8 mouse cellular contexts compared by ENCODE assay signal in the genomic region with DNA sequence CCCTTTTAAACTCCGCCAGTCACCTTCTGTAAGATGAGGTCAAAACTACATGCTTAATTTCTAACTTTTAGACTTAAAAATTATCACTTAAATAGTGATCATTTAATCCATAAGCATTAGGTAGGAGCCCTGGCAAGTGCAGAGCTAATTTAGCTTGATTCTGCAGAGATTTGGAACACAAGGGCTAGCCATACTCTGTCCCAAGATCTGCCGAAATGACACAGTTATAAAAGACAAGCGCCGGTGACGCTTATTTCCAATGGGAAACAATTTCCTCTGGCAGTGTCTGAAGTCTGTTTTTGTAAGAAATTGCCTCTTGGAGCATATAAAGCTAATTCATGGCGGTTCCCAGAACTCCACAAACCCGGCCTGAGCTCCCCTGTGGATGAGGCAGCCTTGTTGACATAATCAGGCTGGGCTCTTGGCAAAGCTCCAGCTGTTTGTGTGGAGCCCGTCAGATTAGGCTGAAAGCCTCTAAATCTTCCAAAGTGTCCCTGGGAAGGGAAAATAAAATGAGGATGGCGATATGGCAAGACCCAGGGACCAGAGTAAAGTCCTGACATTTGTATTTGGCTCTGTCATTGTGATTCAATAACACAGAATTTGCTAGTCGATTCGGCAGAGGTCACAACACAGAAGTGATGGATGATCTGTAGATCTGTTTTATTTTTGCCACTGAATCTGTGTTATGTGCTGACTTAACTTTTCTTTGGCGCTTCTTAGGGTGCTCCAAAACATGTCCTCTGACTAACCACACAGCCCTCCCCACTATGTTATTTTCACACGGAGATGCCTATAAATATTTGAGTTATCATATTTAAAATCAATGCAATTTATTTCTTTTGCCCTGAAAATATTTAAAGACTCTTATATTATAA.
DNase-seq lines count a peak whose midpoint lies in the region; ATAC-seq and TF ChIP-seq lines count a peak whose summit lies in the region.
"Had no signal": no experiment of that assay in that cellular context is flagged by ENCODE, and none has a peak within 500 bp of the region (broad histone marks: within the 10 kb centered on the region; RNA-seq: fewer than 3 reads in every experiment).

No protein-coding gene starts in this region.

- TF ChIP-seq CTCF in brain, embryonic 14.5 days (IDR thresholded peaks at IDR 0.05; ENCODE audit: borderline replicate concordance, extremely low read depth, insufficient read depth, insufficient read length), result no peak

- no peak for TF ChIP-seq POLR2A in brain, embryonic 14.5 days (IDR thresholded peaks at IDR 0.05; ENCODE audit: borderline replicate concordance, extremely low read depth, insufficient read depth, insufficient read length, poor library complexity, severe bottlenecking)

- H3K27ac ChIP-seq in embryonic facial prominence, embryonic 10.5 days (replicated peaks), result no peak overlapping the region
- no peak overlapping the region for H3K27ac ChIP-seq in kidney, embryonic 14.5 days (ENCODE audit: low read depth, low read length)
- H3K27ac ChIP-seq in limb, embryonic 11.5 days (replicated peaks; ENCODE audit: low read depth, low read length), result no peak overlapping the region
- peak overlapping the region; percentile 67 for H3K27ac ChIP-seq in neural tube, embryonic 13.5 days (replicated peaks)
- H3K27ac ChIP-seq: macrophage had no signal

- 50% methylated on average over 13 of the region's 13 CpGs for WGBS in embryonic facial prominence, embryonic 10.5 days
- 25% methylated on average over 13 of the region's 13 CpGs for WGBS in kidney, embryonic 14.5 days
- 33% methylated on average over 13 of the region's 13 CpGs for WGBS in limb, embryonic 11.5 days
- WGBS in neural tube, embryonic 13.5 days, result 22% methylated on average over 13 of the region's 13 CpGs

- peak; percentile 95 for DNase-seq in brain, embryonic 14.5 days (ENCODE audit: low read depth)
- DNase-seq in embryonic facial prominence, embryonic 10.5 days (ENCODE audit: low spot score), result peak; percentile 17
- peak; percentile 71 to 79 for DNase-seq in heart, adult 9 months (ENCODE audit: low spot score in 2 of 2)
- peak; percentile 57 for DNase-seq in limb, embryonic 11.5 days (ENCODE audit: low spot score)
- DNase-seq in urinary bladder, postnatal 4 days (ENCODE audit: low spot score in 2 of 2), result peak; percentile 29 to 70

- H3K9ac ChIP-seq in kidney, embryonic 14.5 days (ENCODE audit: low read depth, low read length), result no peak overlapping the region
- no peak overlapping the region for H3K9ac ChIP-seq in limb, embryonic 11.5 days (ENCODE audit: low read length)
- no peak overlapping the region for H3K9ac ChIP-seq in neural tube, embryonic 13.5 days

- H3K4me3 ChIP-seq in embryonic facial prominence, embryonic 10.5 days, result no peak overlapping the region
- no peak overlapping the region for H3K4me3 ChIP-seq in kidney, embryonic 14.5 days (ENCODE audit: low read length)
- H3K4me3 ChIP-seq in limb, embryonic 11.5 days (ENCODE audit: low read depth, low read length), result no peak overlapping the region
- 0 out of 2 replicates have a peak overlapping the region, but pooled peaks have one; percentile 0 for H3K4me3 ChIP-seq in neural tube, embryonic 13.5 days

- no peaks in the 10 kb centered on the region for H3K36me3 ChIP-seq in embryonic facial prominence, embryonic 10.5 days (replicated peaks)
- no peaks in the 10 kb centered on the region for H3K36me3 ChIP-seq in kidney, embryonic 14.5 days (ENCODE audit: control insufficient read depth, insufficient read depth, low read length)
- no peaks in the 10 kb centered on the region for H3K36me3 ChIP-seq in limb, embryonic 11.5 days (ENCODE audit: control insufficient read depth, insufficient read depth, low read length)
- H3K36me3 ChIP-seq in neural tube, embryonic 13.5 days, result no peaks in the 10 kb centered on the region

- 0 out of 2 replicates have a peak overlapping the region, but pooled peaks have one; percentile 5 for H3K4me2 ChIP-seq in kidney, embryonic 14.5 days (replicated peaks; ENCODE audit: low read depth, low read length)
- no peak overlapping the region for H3K4me2 ChIP-seq in limb, embryonic 11.5 days (ENCODE audit: low read depth, severe bottlenecking)
- peak overlapping the region; percentile 45 for H3K4me2 ChIP-seq in neural tube, embryonic 13.5 days

- H3K27me3 ChIP-seq in embryonic facial prominence, embryonic 10.5 days (replicated peaks; ENCODE audit: low read depth, poor library complexity, severe bottlenecking), result no peaks in the 10 kb centered on the region
- H3K27me3 ChIP-seq in kidney, embryonic 14.5 days (ENCODE audit: control insufficient read depth, insufficient read depth, low read length), result no peaks in the 10 kb centered on the region
- no peaks in the 10 kb centered on the region for H3K27me3 ChIP-seq in limb, embryonic 11.5 days (ENCODE audit: control insufficient read depth, insufficient read depth, low read length)
- no peaks in the 10 kb centered on the region for H3K27me3 ChIP-seq in neural tube, embryonic 13.5 days

- H3K4me1 ChIP-seq in embryonic facial prominence, embryonic 10.5 days, result peaks cover 6% of the 10 kb centered on the region
- no peaks in the 10 kb centered on the region for H3K4me1 ChIP-seq in kidney, embryonic 14.5 days (ENCODE audit: control insufficient read depth, insufficient read depth, low read length)
- peaks cover 3% of the 10 kb centered on the region; the same call in 1 of the 2 replicates for H3K4me1 ChIP-seq in limb, embryonic 11.5 days (ENCODE audit: control insufficient read depth, insufficient read depth, low read length)
- H3K4me1 ChIP-seq in neural tube, embryonic 13.5 days (replicated peaks), result peaks cover 11% of the 10 kb centered on the region

- ATAC-seq in kidney, embryonic 14.5 days (ENCODE audit: low FRiP score, low TSS enrichment), result peak; percentile 94
- ATAC-seq in limb, embryonic 11.5 days (ENCODE audit: insufficient number of reproducible peaks, low FRiP score, low TSS enrichment, low read depth), result 0 out of 2 replicates have a peak, but pooled peaks have one; percentile 46
- peak; percentile 88 for ATAC-seq in neural tube, embryonic 13.5 days (ENCODE audit: low read depth)

- H3K9me3 ChIP-seq in embryonic facial prominence, embryonic 10.5 days, result no peaks in the 10 kb centered on the region
- H3K9me3 ChIP-seq in kidney, embryonic 14.5 days (ENCODE audit: control insufficient read depth, low read length), result no peaks in the 10 kb centered on the region
- H3K9me3 ChIP-seq in limb, embryonic 11.5 days (ENCODE audit: control insufficient read depth, low read length), result no peaks in the 10 kb centered on the region
- H3K9me3 ChIP-seq in neural tube, embryonic 13.5 days, result no peaks in the 10 kb centered on the region

Comparison
In these comparisons a context has a peak if more than half of its experiments do, and no peak if none do; other contexts are left out.
1. DNase-seq: peak in every context shown above with its lines; median percentile 95 in brain, embryonic 14.5 days; 75 in heart, adult 9 months; 57 in limb, embryonic 11.5 days; 50 in urinary bladder, postnatal 4 days; 17 in embryonic facial prominence, embryonic 10.5 days.